Mouse (Mus musculus) myocyte (in vitro differentiated cells): ENCODE measurements around the gene Syndig1. TPM values are rescaled to one million over a fixed set of nuclear protein-coding genes. Genes with fewer than 3 reads are reported as not detected.

Source experiments
- H3K27me3 ChIP-seq: one replicate; pipeline ENCODE4 v1.6.1; 2011; ENCODE audit not compliant: control insufficient read depth, insufficient read depth, insufficient read length
- H3K36me3 ChIP-seq: one replicate; pipeline ENCODE4 v1.6.1; 2011; ENCODE audit not compliant: control insufficient read depth, insufficient read depth
- H3K4me2 ChIP-seq: one replicate; pipeline ENCODE4 v1.6.1; 2011; ENCODE audit warnings: low read depth, control low read depth
- H3K4me3 ChIP-seq: one replicate; pipeline ENCODE4 v1.5.1; 2011; ENCODE audit warnings: mild to moderate bottlenecking, control low read depth, moderate library complexity
- H3K79me2 ChIP-seq: one replicate; pipeline ENCODE4 v1.6.1; 2011; ENCODE audit not compliant: control insufficient read depth, insufficient read depth
- H3ac ChIP-seq: one replicate; pipeline ENCODE4 v1.6.1; 2011; ENCODE audit not compliant: control insufficient read depth, insufficient read length
- CEBPB ChIP-seq: IDR thresholded peaks from 2 replicates; pipeline ENCODE4 v1.6.1; 2011; ENCODE audit warnings: mild to moderate bottlenecking, moderate library complexity; ENCODE audit not compliant: poor library complexity, insufficient read depth, severe bottlenecking
- E2F4 ChIP-seq: IDR thresholded peaks from one replicate; pipeline ENCODE4 v1.6.1; 2011; ENCODE audit warnings: mild to moderate bottlenecking, control low read depth, moderate library complexity; ENCODE audit not compliant: insufficient read depth
- MAX ChIP-seq: IDR thresholded peaks from one replicate; pipeline ENCODE4 v1.6.1; 2011; ENCODE audit warnings: low read depth, mild to moderate bottlenecking, control low read depth
- MYOD1 ChIP-seq, 3 experiments: IDR thresholded peaks; one replicate each; pipeline ENCODE4 v1.6.1; 2011; ENCODE audit warnings: control low read depth in 2 of 3, low read depth in 2 of 3, mild to moderate bottlenecking in 2 of 3, moderate library complexity in 1 of 3; ENCODE audit not compliant: insufficient read length in 2 of 3, control insufficient read depth in 1 of 3
- MYOG ChIP-seq, 3 experiments: IDR thresholded peaks; one replicate each; pipeline ENCODE4 v1.6.1; 2011; ENCODE audit warnings: control low read depth in 2 of 3, low read depth in 2 of 3, mild to moderate bottlenecking in 2 of 3; ENCODE audit not compliant: insufficient read length in 2 of 3, control insufficient read depth in 1 of 3, insufficient read depth in 1 of 3
- POLR2A ChIP-seq: IDR thresholded peaks from one replicate; pipeline ENCODE4 v1.6.1; 2011; ENCODE audit warnings: low read depth, mild to moderate bottlenecking, control low read depth, moderate library complexity; ENCODE audit not compliant: insufficient read length
- POLR2AphosphoS2 ChIP-seq: IDR thresholded peaks from one replicate; pipeline ENCODE4 v1.6.1; 2011; ENCODE audit warnings: low read depth, control low read depth; ENCODE audit not compliant: insufficient read length
- REST ChIP-seq: IDR thresholded peaks from one replicate; pipeline ENCODE4 v1.6.1; 2011; ENCODE audit warnings: mild to moderate bottlenecking, control low read depth, moderate library complexity; ENCODE audit not compliant: insufficient read depth, insufficient read length
- SRF ChIP-seq: IDR thresholded peaks from one replicate; pipeline ENCODE4 v1.6.1; 2011; ENCODE audit warnings: low read depth; ENCODE audit not compliant: control insufficient read depth, insufficient read length
- TCF12 ChIP-seq: IDR thresholded peaks from one replicate; pipeline ENCODE4 v1.6.1; 2011; ENCODE audit warnings: mild to moderate bottlenecking, control low read depth; ENCODE audit not compliant: poor library complexity, insufficient read depth, severe bottlenecking
- TCF3 ChIP-seq: IDR thresholded peaks from one replicate; pipeline ENCODE4 v1.6.1; 2011; ENCODE audit warnings: low read depth, control low read depth; ENCODE audit not compliant: insufficient read length
- USF1 ChIP-seq: IDR thresholded peaks from one replicate; pipeline ENCODE4 v1.6.1; 2011; ENCODE audit warnings: low read depth, mild to moderate bottlenecking, control low read depth, moderate library complexity
- polyA plus RNA-seq: library from polyadenylated mRNA; unstranded; fragments of >200 nt; fragmentation: generic; extraction: Trizol; gene quantifications from one replicate; pipeline ENCODE4 v1.2.1, GENCODE M21; 2012; ENCODE audit warnings: missing spikeins

Gene Syndig1
- polyA plus RNA-seq, 1 experiment, result not detected

DNA sequence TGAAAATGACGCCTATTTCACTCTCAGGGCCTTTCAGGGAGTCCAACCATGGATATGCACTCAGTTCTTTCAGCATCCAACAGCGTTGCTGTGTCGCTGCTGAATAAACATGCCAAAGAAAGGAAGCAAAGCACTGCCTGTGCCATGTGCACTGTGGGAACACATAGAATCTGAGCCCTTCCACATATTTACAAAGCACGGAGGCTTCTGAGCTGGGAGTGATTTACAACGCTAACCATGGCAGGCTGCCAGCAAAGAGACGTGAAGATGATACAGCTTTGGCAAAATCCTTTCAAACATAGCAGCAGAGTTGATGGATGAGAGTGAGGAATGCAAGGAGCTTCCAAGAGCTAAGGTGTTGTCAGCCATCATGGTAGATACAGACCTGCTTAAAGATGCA is 144.6 kb downstream of the Syndig1 start:
- H3K27me3 ChIP-seq, result no peaks in the 10 kb centered on the region
- H3K4me3 ChIP-seq, result no peak overlapping the region
- no peak for TF ChIP-seq USF1
- no peak for TF ChIP-seq POLR2A
- no peak for TF ChIP-seq MYOD1 (IDR thresholded peaks at IDR 0.05; ENCODE audit: control insufficient read depth in 1 of 3, insufficient read length in 2 of 3, low read depth in 2 of 3)
- TF ChIP-seq REST, result no peak
- TF ChIP-seq POLR2AphosphoS2, result no peak
- TF ChIP-seq SRF, result no peak
- no peak for TF ChIP-seq MYOG (IDR thresholded peaks at IDR 0.05; ENCODE audit: control insufficient read depth in 1 of 3, insufficient read depth in 1 of 3, insufficient read length in 2 of 3, low read depth in 2 of 3)
- no peak for TF ChIP-seq MAX
- no peak for TF ChIP-seq CEBPB
- no peak for TF ChIP-seq TCF12
- no peak for TF ChIP-seq TCF3
- TF ChIP-seq E2F4, result no peak
- H3ac ChIP-seq, result no peak overlapping the region
- H3K4me2 ChIP-seq, result no peak overlapping the region
- H3K36me3 ChIP-seq, result no peaks in the 10 kb centered on the region
- no peaks in the 10 kb centered on the region for H3K79me2 ChIP-seq

DNA sequence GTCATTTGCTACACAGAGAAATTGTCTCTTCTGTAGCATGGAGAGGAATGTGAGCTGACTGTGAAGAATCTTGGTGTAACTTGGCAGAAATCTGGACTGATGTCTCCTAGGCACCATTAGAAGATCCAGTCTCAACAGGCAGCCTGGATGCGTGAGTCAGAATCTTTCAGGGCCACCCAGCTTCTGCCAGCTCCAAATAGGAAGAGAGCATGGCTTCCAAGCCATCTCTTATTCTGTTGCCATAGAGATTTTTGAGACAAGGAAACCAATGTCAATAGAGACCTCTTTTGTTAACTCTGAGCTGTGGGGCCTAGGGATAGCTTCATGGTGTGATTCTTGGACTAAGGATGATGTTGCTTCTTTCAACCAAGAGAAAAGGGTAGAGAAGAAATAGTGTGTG is 151.4 kb downstream of the Syndig1 start:
- H3K4me2 ChIP-seq, result no peak overlapping the region
- no peaks in the 10 kb centered on the region for H3K27me3 ChIP-seq
- no peaks in the 10 kb centered on the region for H3K79me2 ChIP-seq
- no peak overlapping the region for H3K4me3 ChIP-seq
- no peak overlapping the region for H3ac ChIP-seq
- H3K36me3 ChIP-seq, result no peaks in the 10 kb centered on the region
- TF ChIP-seq POLR2AphosphoS2 (no peak), SRF (no peak), USF1 (no peak), CEBPB (no peak), MYOD1 (IDR thresholded peaks at IDR 0.05; ENCODE audit: control insufficient read depth in 1 of 3, insufficient read length in 2 of 3, low read depth in 2 of 3) (no peak), TCF3 (no peak), MAX (no peak), REST (no peak), POLR2A (no peak), MYOG (IDR thresholded peaks at IDR 0.05; ENCODE audit: control insufficient read depth in 1 of 3, insufficient read depth in 1 of 3, insufficient read length in 2 of 3, low read depth in 2 of 3) (no peak)

DNA sequence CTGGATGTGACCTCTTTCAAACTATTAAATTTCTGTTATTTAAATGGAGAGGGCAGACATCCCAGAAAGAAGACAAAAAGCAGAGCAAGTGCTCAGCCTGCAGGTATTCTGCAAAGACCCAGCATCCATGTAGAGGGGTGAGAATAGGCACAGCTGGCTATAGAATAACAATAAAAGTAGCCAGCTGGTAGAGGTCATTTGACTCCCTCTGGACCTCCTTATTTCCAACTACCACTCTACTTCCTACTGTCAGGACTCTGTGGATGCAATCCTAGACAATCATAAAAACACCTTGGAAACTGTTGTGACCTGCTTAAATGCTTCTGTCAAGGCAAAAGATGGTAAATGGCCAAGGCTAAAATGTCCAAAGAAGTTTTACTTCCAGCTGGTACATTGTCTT is 153.5 kb downstream of the Syndig1 start:
- H3K36me3 ChIP-seq, result no peaks in the 10 kb centered on the region
- no peak overlapping the region for H3K4me3 ChIP-seq
- no peaks in the 10 kb centered on the region for H3K79me2 ChIP-seq
- H3K27me3 ChIP-seq, result no peaks in the 10 kb centered on the region
- TF ChIP-seq E2F4 (no peak), SRF (no peak), MYOG (IDR thresholded peaks at IDR 0.05; ENCODE audit: control insufficient read depth in 1 of 3, insufficient read depth in 1 of 3, insufficient read length in 2 of 3, low read depth in 2 of 3) (no peak), REST (no peak)
- H3ac ChIP-seq, result no peak overlapping the region
- H3K4me2 ChIP-seq, result no peak overlapping the region

DNA sequence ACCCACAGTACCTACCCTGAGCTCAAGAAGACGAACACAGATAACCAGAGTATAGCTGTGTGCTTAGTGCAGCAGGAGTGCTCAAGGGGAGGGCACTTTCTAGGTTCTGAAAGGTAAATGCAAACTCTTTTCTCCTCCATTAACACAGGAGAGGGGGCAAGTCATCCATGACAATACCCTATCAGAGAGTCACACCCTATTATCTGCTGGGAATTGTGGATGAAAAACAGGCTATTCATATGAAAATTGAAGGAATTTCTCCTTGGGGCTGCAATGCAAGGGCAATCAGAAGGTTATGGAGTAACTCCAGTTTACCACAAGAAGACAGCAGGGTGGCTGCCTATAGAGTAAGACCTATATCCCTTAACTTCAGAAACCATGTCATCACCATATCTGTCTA is 154.1 kb downstream of the Syndig1 start:
- TF ChIP-seq MYOG (IDR thresholded peaks at IDR 0.05; ENCODE audit: control insufficient read depth in 1 of 3, insufficient read depth in 1 of 3, insufficient read length in 2 of 3, low read depth in 2 of 3) (no peak), E2F4 (no peak), MAX (no peak), TCF12 (no peak), REST (no peak), POLR2A (no peak), POLR2AphosphoS2 (no peak), SRF (no peak), TCF3 (no peak), CEBPB (no peak), MYOD1 (IDR thresholded peaks at IDR 0.05; ENCODE audit: control insufficient read depth in 1 of 3, insufficient read length in 2 of 3, low read depth in 2 of 3) (no peak), USF1 (no peak)
- no peak overlapping the region for H3K4me3 ChIP-seq
- no peak overlapping the region for H3K4me2 ChIP-seq

DNA sequence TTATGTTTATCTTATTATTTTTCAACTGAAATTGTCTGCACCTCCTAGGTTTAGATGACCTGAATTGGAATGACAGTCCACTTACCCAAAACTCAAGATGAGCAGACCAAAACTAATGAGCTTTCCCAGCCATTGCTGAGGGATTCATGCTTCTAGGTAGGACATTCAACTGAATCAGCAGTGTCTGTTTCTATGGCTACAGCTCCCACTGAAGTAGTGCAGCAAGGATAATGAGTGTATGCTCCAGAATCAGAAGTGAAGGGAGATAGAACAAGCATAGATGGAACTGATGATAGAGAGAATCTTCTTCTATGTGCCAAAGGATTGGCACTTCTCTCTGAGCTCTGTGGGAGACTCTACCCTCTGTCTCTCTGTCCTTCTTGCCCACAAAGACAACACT is 158.6 kb downstream of the Syndig1 start:
- Histone ChIP-seq H3K4me2 (no peak overlapping the region), H3K36me3 (no peaks in the 10 kb centered on the region), H3K79me2 (no peaks in the 10 kb centered on the region), H3K4me3 (no peak overlapping the region), H3ac (no peak overlapping the region), H3K27me3 (no peaks in the 10 kb centered on the region)
- no peak for TF ChIP-seq SRF
- no peak for TF ChIP-seq REST
- no peak for TF ChIP-seq CEBPB
- no peak for TF ChIP-seq MAX
- no peak for TF ChIP-seq MYOG (IDR thresholded peaks at IDR 0.05; ENCODE audit: control insufficient read depth in 1 of 3, insufficient read depth in 1 of 3, insufficient read length in 2 of 3, low read depth in 2 of 3)
- no peak for TF ChIP-seq TCF3
- TF ChIP-seq MYOD1 (IDR thresholded peaks at IDR 0.05; ENCODE audit: control insufficient read depth in 1 of 3, insufficient read length in 2 of 3, low read depth in 2 of 3), result no peak
- no peak for TF ChIP-seq E2F4
- TF ChIP-seq USF1, result no peak

More for the DNA sequence above, 154.1 kb downstream of the Syndig1 start:
- Histone ChIP-seq H3K36me3 (no peaks in the 10 kb centered on the region), H3K79me2 (no peaks in the 10 kb centered on the region), H3ac (no peak overlapping the region), H3K27me3 (no peaks in the 10 kb centered on the region)
